Mouse (Mus musculus) left cerebral cortex, adult 2 months (tissue): ENCODE results near the gene Car14. TPM values are rescaled to one million over a fixed set of nuclear protein-coding genes. Genes with fewer than 3 reads are reported as not detected.
A peak's percentile ranks its signal among the peaks of the same experiment; 100 is the strongest.
"Not testable (repeated sequence)": the region's sequence is repeated elsewhere in the genome, so short reads cannot be mapped to it uniquely, and the experiment has no call there.

ENCODE experiments used
- DNase-seq, 2 experiments: peaks; one replicate each; pipeline ENCODE4 v3.0.0; 2021 to 2022; ENCODE audit warnings: low spot score in 2 of 2, mixed read lengths in 1 of 2; ENCODE audit errors: extremely low spot score in 1 of 2
- H3K27ac ChIP-seq: fragments of 200-600 bp; 2 replicates; pipeline ENCODE4 v1.8.1; 2022
- H3K4me3 ChIP-seq: fragments of 200-600 bp; 2 replicates; pipeline ENCODE4 v1.8.1; 2022
- CTCF ChIP-seq: fragments of 200-600 bp; IDR thresholded peaks from 2 replicates; pipeline ENCODE4 v1.8.1; 2022; ENCODE audit warnings: antibody characterized with exemption, mild to moderate bottlenecking, moderate library complexity
- intact Hi-C: fragments of 180-260 bp; cut with DNase I; formaldehyde crosslinking; loops from one replicate; pipeline ENCODE4 v1.15.1; 2025
- total RNA-seq, 2 experiments: library from RNA; stranded (reverse); gene quantifications; 2 replicates each; pipeline ENCODE4 v1.2.3; 2021

The Car14 gene
- total RNA-seq, 2 experiments from 2014 or later = 6.8 to 8.2 TPM

DNA sequence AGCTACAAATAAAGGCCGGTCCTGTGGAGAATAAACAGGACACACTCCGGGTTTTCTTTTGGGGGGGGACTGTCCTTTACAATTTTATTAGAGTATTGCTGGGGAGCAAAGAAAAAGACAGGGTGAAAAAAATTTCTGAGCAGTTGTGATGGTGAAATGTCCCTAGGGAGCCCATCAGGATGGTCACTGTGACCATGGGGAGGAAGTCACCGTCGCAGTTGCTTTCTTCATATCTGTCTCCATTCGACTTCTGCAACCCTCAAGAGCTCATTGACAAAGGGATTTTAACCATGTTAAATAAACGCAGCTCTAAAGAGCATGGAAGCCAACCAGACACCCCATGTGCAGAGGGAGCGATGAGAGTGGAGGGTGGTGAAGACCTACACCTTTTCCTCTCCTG lies 12.3 kb upstream of the Car14 start:
- Histone ChIP-seq H3K27ac (no peak overlapping the region), H3K4me3 (no peak overlapping the region)
- no peak for TF ChIP-seq CTCF
- intact Hi-C loops = no loop called here
- DNase-seq = no peak

DNA sequence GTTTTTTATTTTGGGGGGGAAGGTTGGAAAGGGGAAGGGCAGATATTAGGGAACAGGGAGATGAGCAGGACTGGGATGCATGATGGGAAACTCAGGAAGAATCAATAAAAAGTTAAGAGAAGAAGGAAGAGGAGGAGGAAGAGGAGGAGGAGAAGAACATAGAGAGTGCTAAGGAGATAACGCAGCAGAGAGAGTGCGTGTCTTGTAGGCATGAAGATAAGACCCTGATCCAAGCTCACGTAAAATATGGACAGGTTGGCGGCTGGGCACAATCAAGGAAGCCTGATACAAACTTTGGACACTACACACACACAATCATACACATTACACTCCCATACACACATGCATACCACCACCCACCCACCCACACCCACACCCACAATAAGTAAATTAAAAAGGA lies 10.2 kb upstream of the Car14 start:
- Histone ChIP-seq H3K4me3 (no peak overlapping the region), H3K27ac (no peak overlapping the region)
- no peak for TF ChIP-seq CTCF
- intact Hi-C loops = no loop called here
- no peak for DNase-seq

DNA sequence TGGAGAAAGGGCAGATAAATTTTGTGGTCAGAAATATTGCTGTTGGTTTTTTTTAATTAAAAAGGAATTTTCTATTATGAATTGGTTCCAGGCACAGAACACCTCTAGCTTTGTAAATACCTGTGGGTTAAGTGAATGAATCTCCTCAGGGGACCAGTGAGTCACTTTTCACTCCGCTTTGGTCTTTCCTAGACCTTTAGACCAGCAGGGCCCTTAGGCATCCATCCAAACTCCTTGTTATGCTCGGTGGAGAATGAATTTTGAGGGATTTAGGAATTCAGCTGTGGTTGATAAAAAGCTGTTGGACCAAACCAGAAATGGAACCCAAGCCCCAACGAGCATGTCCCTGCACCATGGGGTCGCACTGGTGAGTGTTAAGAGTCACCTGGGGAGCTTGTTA lies 3.1 kb upstream of the Car14 start:
- no peak for TF ChIP-seq CTCF
- DNase-seq = no peak
- Histone ChIP-seq H3K27ac (no peak overlapping the region), H3K4me3 (no peak overlapping the region)
- intact Hi-C loops = loop anchor here (2.0 kb wide), 1 partner anchor 45 kb away; no protein-coding TSS in a partner anchor

DNA sequence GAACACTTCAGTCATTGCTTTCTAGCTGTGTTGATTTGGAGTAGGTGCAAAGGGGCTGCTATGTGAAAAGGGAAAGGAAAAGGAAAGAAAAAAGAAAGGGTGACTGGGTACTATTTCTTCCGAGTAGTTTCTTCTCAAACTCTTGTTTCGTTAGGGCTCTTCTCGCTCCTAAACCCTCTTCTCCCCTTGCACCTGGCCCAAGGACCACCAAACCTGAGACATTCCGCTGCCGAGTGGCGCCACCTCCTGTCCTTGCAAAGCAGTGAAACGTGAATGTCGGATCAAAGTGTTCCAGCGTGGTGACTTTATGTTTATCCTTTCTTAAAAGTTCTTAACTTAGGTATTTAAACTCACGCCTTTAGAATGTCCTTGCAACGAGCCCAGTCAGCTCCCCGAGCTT lies 2.4 kb upstream of the Car14 start:
- H3K27ac ChIP-seq = no peak overlapping the region
- intact Hi-C loops = loop anchor here (1.0 to 2.0 kb wide), 2 partner anchors 24 to 44 kb away; no protein-coding TSS in a partner anchor
- H3K4me3 ChIP-seq = peak overlapping the region; percentile 11; the same call in 1 of the 2 replicates
- peak; percentile 83 for TF ChIP-seq CTCF
- no peak for DNase-seq

DNA sequence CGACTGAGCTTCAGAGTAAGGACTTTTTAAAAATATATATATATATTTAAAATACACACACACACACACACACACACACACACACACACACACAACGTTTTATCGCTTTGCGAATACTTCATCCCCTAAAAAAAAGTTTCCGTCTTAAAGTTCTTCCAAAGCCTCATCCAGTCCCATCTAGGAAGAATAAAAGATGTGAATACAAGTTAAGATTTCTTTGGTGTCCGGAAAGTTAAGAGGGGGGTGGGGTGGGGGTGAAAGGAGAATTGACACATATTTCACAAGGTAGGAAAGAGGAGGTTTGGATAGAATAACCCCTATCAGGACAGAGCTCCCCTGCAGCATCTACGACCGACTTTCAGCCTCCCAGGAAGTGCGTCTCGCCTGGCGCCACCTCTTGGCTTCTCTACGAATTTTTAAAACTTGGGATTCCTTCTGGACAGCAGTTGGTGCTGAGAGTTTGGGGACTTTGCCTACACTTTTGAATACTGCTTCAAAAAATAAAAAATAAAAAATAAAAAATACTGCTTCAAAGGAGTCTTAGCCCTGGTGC lies 1.5 kb upstream of the Car14 start:
- H3K4me3 ChIP-seq = peak overlapping the region; percentile 11
- peak; percentile 64 for TF ChIP-seq CTCF
- H3K27ac ChIP-seq = no peak overlapping the region; the same call in 1 of the 2 replicates
- intact Hi-C loops = loop anchor here (1.0 to 2.0 kb wide), 2 partner anchors 23 to 43 kb away; no protein-coding TSS in a partner anchor
- DNase-seq = peak in 1 of 2 experiments; percentile 40

DNA sequence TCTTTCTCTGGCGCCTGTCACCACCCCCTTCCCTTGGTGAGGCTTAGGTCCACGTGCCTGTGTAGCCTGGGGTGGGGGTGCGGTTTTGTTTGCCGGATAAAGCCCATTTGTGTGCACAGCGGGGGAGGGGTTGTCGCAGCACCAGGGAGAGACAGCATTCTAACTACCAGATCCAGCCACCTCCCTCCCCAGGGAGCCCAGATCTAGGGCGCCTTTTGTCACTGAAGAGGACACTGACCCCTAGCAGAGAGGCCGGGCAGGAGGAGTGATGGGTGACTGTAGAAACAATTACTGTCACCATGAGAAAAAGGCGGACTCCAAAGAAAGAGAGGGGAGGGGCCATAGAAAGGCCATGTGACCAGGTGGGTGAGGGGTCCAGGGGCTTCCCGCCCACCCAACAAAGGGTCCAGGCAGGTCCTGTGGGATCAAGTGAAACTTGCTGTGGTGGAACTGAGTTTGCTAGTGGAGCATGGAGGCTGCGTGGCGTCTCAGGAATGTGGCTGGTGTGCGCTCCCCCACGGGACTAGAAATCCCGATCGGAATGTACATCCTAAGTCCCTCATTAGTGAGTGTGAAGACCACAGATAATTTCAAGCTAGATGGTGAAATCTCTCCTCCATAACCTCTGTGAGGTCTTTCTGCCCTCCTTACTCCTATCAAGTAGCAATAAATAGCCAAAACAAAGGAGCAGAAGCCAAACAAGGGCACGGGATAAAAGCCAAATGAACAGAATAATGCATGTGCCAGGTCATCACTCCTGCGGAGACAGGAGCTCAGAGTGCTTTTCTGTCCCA lies 852 bp upstream of the Car14 start:
- Histone ChIP-seq H3K27ac (peak overlapping the region; percentile 66), H3K4me3 (peak overlapping the region; percentile 37)
- intact Hi-C loops = no loop called here
- TF ChIP-seq CTCF = no peak
- DNase-seq = peak in 1 of 2 experiments; percentile 56

DNA sequence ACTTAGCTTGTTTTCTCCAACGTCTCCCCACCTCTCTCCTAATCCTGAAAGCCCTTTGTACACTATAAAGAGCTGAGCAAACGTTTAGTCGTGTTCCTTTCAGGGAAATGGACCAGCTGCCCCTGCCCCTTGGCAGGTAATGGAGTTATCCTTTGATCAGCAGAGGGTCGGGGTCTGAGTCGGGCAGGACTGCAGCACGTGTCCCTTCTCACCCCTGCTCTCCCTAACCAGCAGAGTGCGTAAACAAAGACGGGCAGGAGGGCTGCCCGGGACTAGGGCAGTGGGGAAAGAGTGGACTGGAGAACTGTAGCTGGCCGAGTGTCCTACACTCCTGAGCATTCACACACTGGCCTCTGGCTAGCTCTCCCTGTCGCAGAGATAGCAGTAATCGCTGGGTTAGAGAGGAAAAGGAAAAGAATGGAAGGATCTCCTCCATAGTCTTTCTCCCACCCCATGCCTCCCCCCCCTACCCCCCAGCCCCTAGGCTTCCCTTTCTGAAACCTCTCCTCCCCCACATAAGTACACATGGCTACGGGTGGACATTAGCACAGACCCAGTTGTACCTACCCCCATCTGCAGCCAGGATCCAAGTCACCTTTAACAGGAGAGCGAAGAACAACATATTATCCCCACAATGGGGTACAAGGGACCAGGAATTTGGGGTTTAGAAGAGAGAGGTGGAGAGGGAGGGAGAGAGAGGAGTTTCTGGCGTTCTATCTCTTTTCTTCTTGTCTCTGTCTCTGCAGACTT lies 563 bp downstream of the Car14 start:
- no peak for DNase-seq
- H3K27ac ChIP-seq = peak overlapping the region; percentile 60
- no peak for TF ChIP-seq CTCF
- intact Hi-C loops = no loop called here
- H3K4me3 ChIP-seq = peak overlapping the region; percentile 37

DNA sequence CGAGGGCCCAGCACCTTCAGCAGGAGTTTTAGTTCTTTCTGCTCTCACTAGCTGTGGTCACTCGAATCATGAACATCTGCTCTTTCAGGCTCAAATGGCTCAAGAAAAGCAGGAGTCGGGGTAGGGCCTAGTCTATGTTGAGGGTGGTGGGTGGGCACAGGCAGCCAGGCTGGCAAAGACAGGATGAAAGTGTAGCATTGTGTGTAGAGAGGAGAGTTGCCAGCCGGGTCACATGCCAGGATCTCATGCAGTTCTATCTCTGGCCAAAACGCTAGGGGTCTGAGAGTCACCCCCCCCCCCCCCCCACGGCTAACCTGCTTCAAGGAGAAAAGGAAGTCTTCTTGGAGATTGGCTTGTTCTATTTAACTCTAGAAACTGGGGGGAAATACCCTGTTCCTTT lies 1.8 kb downstream of the Car14 start:
- no peak for TF ChIP-seq CTCF
- no peak overlapping the region for H3K4me3 ChIP-seq
- no peak for DNase-seq
- peak overlapping the region; percentile 41; the same call in 1 of the 2 replicates for H3K27ac ChIP-seq
- intact Hi-C loops = no loop called here

DNA sequence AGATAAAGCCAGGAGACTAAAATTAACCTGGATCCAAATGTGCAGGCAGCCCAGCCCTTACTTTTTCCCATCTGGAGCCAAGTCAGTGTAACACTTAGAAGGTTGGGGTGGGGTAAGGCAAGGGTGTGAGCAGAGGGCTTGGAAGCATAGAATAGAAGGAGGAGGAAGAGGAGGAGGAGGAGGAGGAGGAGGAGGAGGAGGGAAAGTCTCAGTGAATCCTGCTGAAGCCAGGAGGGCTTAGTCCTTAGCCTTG lies 2.2 kb downstream of the Car14 start:
- Histone ChIP-seq H3K27ac (no peak overlapping the region; the same call in 1 of the 2 replicates), H3K4me3 (no peak overlapping the region)
- no peak for DNase-seq
- TF ChIP-seq CTCF = no peak
- intact Hi-C loops = no loop called here

DNA sequence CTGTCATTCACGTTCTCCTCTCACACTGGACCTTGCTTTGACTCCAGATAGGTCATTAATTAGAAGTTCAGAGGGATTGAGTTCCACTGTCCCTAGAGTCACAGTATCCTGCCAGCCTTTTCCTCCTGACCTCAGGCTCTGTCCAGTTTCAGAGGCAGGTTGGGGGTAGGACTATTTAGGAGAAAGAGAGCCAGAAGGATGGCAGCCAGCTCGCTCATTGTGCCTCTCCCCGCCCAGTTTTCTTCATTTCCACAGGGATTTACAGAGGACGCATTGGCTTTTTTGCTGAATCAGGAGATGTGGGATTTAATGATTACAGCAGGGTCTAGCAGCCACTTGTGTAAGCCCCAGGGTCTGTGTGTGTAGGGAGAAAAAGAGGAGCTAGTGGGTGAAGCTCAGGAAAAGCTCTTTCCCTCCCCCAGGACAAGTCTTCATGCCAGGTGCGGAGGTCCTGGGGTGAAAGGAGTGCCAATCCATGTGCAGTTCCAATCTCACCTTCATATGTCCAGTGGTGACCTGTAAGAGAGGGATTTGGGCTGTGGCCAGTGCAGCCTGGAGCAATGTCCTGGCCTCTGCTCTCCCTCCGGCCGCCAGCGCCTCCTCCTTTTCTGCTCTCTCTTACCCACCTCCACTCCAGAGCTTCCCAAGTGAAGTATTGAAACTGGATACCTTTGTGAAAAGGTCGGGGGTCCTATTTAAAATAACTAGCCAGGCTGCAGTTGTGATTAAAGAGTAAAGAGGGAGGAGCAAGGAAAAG lies 2.7 kb downstream of the Car14 start:
- Histone ChIP-seq H3K4me3 (no peak overlapping the region), H3K27ac (no peak overlapping the region; the same call in 1 of the 2 replicates)
- no peak for DNase-seq
- no peak for TF ChIP-seq CTCF
- intact Hi-C loops = no loop called here

DNA sequence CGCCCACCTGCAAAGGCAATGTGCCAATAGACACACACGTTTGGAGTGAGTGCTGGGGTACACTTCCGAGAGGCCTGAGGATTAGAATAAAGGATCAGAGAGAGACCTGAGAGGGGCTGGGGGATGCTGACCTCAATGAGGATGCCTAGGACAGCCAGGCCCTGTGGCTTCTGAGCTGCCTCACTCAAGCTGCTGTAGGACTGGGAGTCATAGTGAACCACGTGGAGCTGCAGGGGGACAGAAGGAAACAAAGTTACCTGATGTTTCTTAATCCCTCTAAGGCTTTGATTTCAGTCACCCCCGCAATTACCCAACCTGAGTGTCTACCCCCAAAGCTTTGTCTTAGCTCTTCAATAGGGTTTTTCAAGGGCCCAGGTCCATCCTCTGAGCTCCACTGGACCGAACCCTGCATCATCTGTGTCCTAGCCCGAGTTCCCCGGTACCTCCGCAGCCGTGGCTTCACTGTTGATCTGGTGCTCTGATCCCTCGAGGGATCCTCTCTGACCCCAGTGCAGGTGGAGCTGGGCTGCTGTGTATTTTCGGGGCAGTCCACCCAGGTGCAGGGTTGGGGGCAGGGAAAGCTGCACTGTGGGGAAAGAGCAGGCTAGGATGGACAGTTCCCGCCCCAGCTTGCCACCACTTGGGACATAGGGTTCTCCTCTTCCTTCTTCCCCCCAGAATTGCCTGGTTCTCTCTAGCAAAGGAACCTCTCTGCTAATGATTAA lies 4.5 kb downstream of the Car14 start:
- Histone ChIP-seq H3K27ac (no peak overlapping the region), H3K4me3 (no peak overlapping the region)
- no peak for DNase-seq
- no peak for TF ChIP-seq CTCF
- intact Hi-C loops = no loop called here

DNA sequence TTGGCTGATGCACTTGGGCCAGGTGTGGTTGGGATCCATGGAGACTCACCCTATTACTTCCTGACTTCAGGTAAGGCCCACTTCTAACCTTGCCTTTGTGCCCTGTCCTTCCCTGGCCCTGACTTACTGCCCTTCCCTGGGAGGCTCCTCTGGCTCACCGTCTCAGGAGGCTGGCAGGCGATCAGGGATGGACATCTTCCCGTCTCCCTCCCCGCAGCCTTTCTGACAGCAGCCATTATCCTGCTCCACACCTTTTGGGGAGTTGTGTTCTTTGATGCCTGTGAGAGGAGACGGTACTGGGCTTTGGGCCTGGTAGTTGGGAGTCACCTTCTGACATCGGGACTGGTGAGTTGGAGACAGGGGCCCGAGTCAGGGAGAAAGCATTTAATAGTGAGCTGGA lies 9.0 kb downstream of the Car14 start:
- H3K27ac ChIP-seq, H3K4me3 ChIP-seq, intact Hi-C loops, DNase-seq: not testable (repeated sequence)
